ENCODE assay signal across 32 mouse cellular contexts in genomic region chr16:97328602-97329001, GRCm38 (mm10). TPM values are rescaled to one million over a fixed set of nuclear protein-coding genes. Genes with fewer than 3 reads are reported as not detected.
"Had no signal": no experiment of that assay in that cellular context is flagged by ENCODE, and none has a peak within 500 bp of the region (broad histone marks: within the 10 kb centered on the region; RNA-seq: fewer than 3 reads in every experiment).

No protein-coding gene starts in this region.

- H3K4me3 ChIP-seq: left cerebral cortex, adult 2 months; limb, embryonic 10.5 days; limb, embryonic 12.5 days; limb, embryonic 13.5 days; limb, embryonic 15.5 days; liver, embryonic 12.5 days; liver, embryonic 13.5 days; liver, embryonic 15.5 days; lung, embryonic 15.5 days; megakaryocyte, embryonic 14.5 days; midbrain, embryonic 10.5 days; midbrain, embryonic 12.5 days; midbrain, embryonic 13.5 days; midbrain, embryonic 15.5 days had no signal

- H3K4me2 ChIP-seq: limb, embryonic 12.5 days; limb, embryonic 13.5 days; limb, embryonic 15.5 days; liver, embryonic 11.5 days; liver, embryonic 12.5 days; liver, embryonic 13.5 days; liver, embryonic 15.5 days; lung, embryonic 14.5 days; lung, embryonic 15.5 days; midbrain, embryonic 11.5 days; midbrain, embryonic 12.5 days; midbrain, embryonic 13.5 days; midbrain, embryonic 15.5 days had no signal

- DNase-seq: left cerebral cortex, postnatal 4 days; liver; liver, embryonic 13.5 days; liver, postnatal 0 days; lung, adult 18-20 months; lung, adult 2 months; lung, embryonic 14.5 days; lung, postnatal 10 days; lung, postnatal 14 days; lung, postnatal 36 days; lung, postnatal 4 days; midbrain, embryonic 14.5 days had no signal

- H3K36me3 ChIP-seq: limb, embryonic 10.5 days; limb, embryonic 12.5 days; limb, embryonic 13.5 days; limb, embryonic 15.5 days; liver, embryonic 12.5 days; liver, embryonic 13.5 days; liver, embryonic 15.5 days; lung, embryonic 15.5 days; midbrain, embryonic 10.5 days; midbrain, embryonic 12.5 days; midbrain, embryonic 13.5 days; midbrain, embryonic 15.5 days had no signal

- H3K27me3 ChIP-seq: limb, embryonic 13.5 days; limb, embryonic 15.5 days; liver, embryonic 12.5 days; liver, embryonic 13.5 days; liver, embryonic 15.5 days; lung, embryonic 15.5 days; midbrain, embryonic 12.5 days; midbrain, embryonic 13.5 days; midbrain, embryonic 15.5 days had no signal

RNA-seq across cellular contexts. Expression of gene Bace2, which starts 27.9 kb away (rescaled TPM):
- total RNA-seq: megakaryocyte progenitor cell, adult 5-6 weeks; megakaryocyte, adult 5-6 weeks; megakaryocyte-erythroid progenitor cell, adult 5-6 weeks; monocyte, adult 5-6 weeks had no signal
- polyA plus RNA-seq: macrophage had no signal
